Mouse (Mus musculus) liver, embryonic 14.5 days (tissue): Measurements from ENCODE around the gene Cep164.

Experiments
- CTCF ChIP-seq: IDR thresholded peaks from 2 replicates; pipeline ENCODE4 v1.5.1; 2016; ENCODE audit warnings: antibody characterized with exemption, low read depth, control low read depth
- EP300 ChIP-seq: IDR thresholded peaks from 2 replicates; pipeline ENCODE4 v1.6.1; 2016; ENCODE audit warnings: antibody characterized with exemption, low read depth

GRCm38 (mm10) chr9:45783249-45784069, 45.0 kb downstream of the Cep164 start:
- TF ChIP-seq CTCF = no peak
- TF ChIP-seq EP300 = no peak
